Mouse (Mus musculus) liver, postnatal 0 days (tissue): ENCODE data around the gene Tns1.

Experiments used
- CTCF ChIP-seq: sonication (generic); IDR thresholded peaks from 2 replicates; pipeline ENCODE4 v1.5.1; 2016; ENCODE audit warnings: antibody characterized with exemption, low read depth
- EP300 ChIP-seq: IDR thresholded peaks from 2 replicates; pipeline ENCODE4 v1.6.1; 2016; ENCODE audit warnings: antibody characterized with exemption, low read depth, mild to moderate bottlenecking

- TF ChIP-seq CTCF, result no peak
- no peak for TF ChIP-seq EP300
Measured at GRCm38 (mm10) chr1:73914076-73914475, 210.2 kb downstream of the Tns1 start.
